Mouse (Mus musculus) hindbrain, embryonic 11.5 days (tissue): ENCODE results near the gene Zar1l. TPM values are rescaled to one million over a fixed set of nuclear protein-coding genes. Genes with fewer than 3 reads are reported as not detected.

Source experiments
- ATAC-seq: fragments of 200-750 bp; cut with Nextera tagmentation; 2 replicates; pipeline ENCODE4 v1.8.0; 2017; ENCODE audit warnings: mild to moderate bottlenecking, moderate TSS enrichment, moderate library complexity; ENCODE audit not compliant: low FRiP score
- DNase-seq: peaks from one replicate; pipeline ENCODE4 v3.0.0-alpha.2; 2015; ENCODE audit warnings: low spot score
- H3K27ac ChIP-seq: fragments of 300-500 bp; sonication (generic); 2 replicates; pipeline ENCODE4 v1.5.1; 2014; ENCODE audit warnings: mild to moderate bottlenecking, low read depth, low read length
- H3K27me3 ChIP-seq: fragments of 300-500 bp; sonication (generic); 2 replicates; pipeline ENCODE4 v1.6.1; 2014; ENCODE audit warnings: mild to moderate bottlenecking, low read length, moderate library complexity, mixed read lengths; ENCODE audit not compliant: control insufficient read depth, insufficient read depth
- H3K36me3 ChIP-seq: fragments of 300-500 bp; sonication (generic); 2 replicates; pipeline ENCODE4 v1.6.1; 2014; ENCODE audit warnings: mild to moderate bottlenecking, low read length, moderate library complexity, mixed read lengths; ENCODE audit not compliant: control insufficient read depth, insufficient read depth
- H3K4me1 ChIP-seq: fragments of 300-500 bp; sonication (generic); replicated peaks from 2 replicates; pipeline ENCODE4 v1.6.1; 2014; ENCODE audit warnings: low read length, mixed read lengths; ENCODE audit not compliant: control insufficient read depth, insufficient read depth
- H3K4me2 ChIP-seq: fragments of 300-500 bp; sonication (generic); replicated peaks from 2 replicates; pipeline ENCODE4 v1.6.1; 2014; ENCODE audit warnings: mild to moderate bottlenecking, low read depth, low read length
- H3K4me3 ChIP-seq: fragments of 300-500 bp; sonication (generic); 2 replicates; pipeline ENCODE4 v1.5.1; 2014; ENCODE audit warnings: low read depth, low read length
- H3K9ac ChIP-seq: fragments of 300-500 bp; sonication (generic); 2 replicates; pipeline ENCODE4 v1.6.1; 2014; ENCODE audit warnings: low read depth, low read length
- H3K9me3 ChIP-seq: fragments of 300-500 bp; sonication (generic); 2 replicates; pipeline ENCODE4 v1.6.1; 2016; ENCODE audit warnings: low read length; ENCODE audit not compliant: control insufficient read depth
- WGBS: fragments of 180-500 bp; shearing (Covaris S2); extraction: QIAGEN DNeasy Blood & Tissue Kit; methylation state at CpG from one replicate; pipeline ENCODE4 v1.1.7; 2014; 5-methylcytosine and 5-hydroxymethylcytosine counted together
- polyA plus RNA-seq: library from polyadenylated mRNA; unstranded; fragments of >200 nt; fragmentation: Nextera tagmentation; extraction: Ambion mirVana; gene quantifications from 2 replicates; pipeline ENCODE4 v1.2.1, GENCODE M21; 2014

The Zar1l gene
- polyA plus RNA-seq, 1 experiment from 2014 or later = not detected

- no peaks in the 10 kb centered on the region for H3K27me3 ChIP-seq
- no peak overlapping the region for H3K27ac ChIP-seq
- DNase-seq (no peak), ATAC-seq (no peak)
- H3K9me3 ChIP-seq = no peaks in the 10 kb centered on the region
- peaks cover 4% of the 10 kb centered on the region; the same call in 1 of the 2 replicates for H3K36me3 ChIP-seq
- H3K4me2 ChIP-seq = no peak overlapping the region
- H3K4me1 ChIP-seq = no peaks in the 10 kb centered on the region
- WGBS = 93% methylated on average over 2 of the region's 2 CpGs
- H3K4me3 ChIP-seq = no peak overlapping the region
- no peak overlapping the region for H3K9ac ChIP-seq
Measured at GRCm38 (mm10) chr5:150543184-150543583, 25.2 kb upstream of the Zar1l start.

- no peak for DNase-seq
- no peaks in the 10 kb centered on the region for H3K27me3 ChIP-seq
- H3K4me2 ChIP-seq = no peak overlapping the region
- no peak overlapping the region for H3K9ac ChIP-seq
- H3K27ac ChIP-seq = no peak overlapping the region
- H3K4me3 ChIP-seq = no peak overlapping the region
- H3K9me3 ChIP-seq = no peaks in the 10 kb centered on the region
- H3K36me3 ChIP-seq = peaks cover 4% of the 10 kb centered on the region; the same call in 1 of the 2 replicates
- WGBS = 98% methylated on average over 1 of the region's 1 CpGs
- H3K4me1 ChIP-seq = no peaks in the 10 kb centered on the region
- ATAC-seq = no peak
Measured at GRCm38 (mm10) chr5:150541302-150541701, 23.3 kb upstream of the Zar1l start.

- ATAC-seq (no peak), DNase-seq (no peak)
- 83% methylated on average over 2 of the region's 2 CpGs for WGBS
- Histone ChIP-seq H3K36me3 (no peaks in the 10 kb centered on the region), H3K4me3 (no peak overlapping the region), H3K27ac (no peak overlapping the region), H3K4me2 (no peak overlapping the region), H3K9ac (no peak overlapping the region), H3K4me1 (no peaks in the 10 kb centered on the region), H3K27me3 (no peaks in the 10 kb centered on the region), H3K9me3 (no peaks in the 10 kb centered on the region)
Measured at GRCm38 (mm10) chr5:150525239-150525638, 7.3 kb upstream of the Zar1l start.

- peak overlapping the region; percentile 58 for H3K4me2 ChIP-seq
- H3K36me3 ChIP-seq = no peaks in the 10 kb centered on the region
- ATAC-seq (no peak), DNase-seq (no peak)
- no peaks in the 10 kb centered on the region for H3K27me3 ChIP-seq
- H3K9me3 ChIP-seq = no peaks in the 10 kb centered on the region
- no peaks in the 10 kb centered on the region for H3K4me1 ChIP-seq
- H3K4me3 ChIP-seq = peak overlapping the region; percentile 83
- peak overlapping the region; percentile 51; the same call in 1 of the 2 replicates for H3K27ac ChIP-seq
- peak overlapping the region; percentile 93 for H3K9ac ChIP-seq
- WGBS = 7% methylated on average over 11 of the region's 11 CpGs
Measured at GRCm38 (mm10) chr5:150522867-150523234, 4.9 kb upstream of the Zar1l start.

- Histone ChIP-seq H3K4me3 (peak within 1 kb of the TSS; percentile 83), H3K27ac (peak within 1 kb of the TSS; percentile 51; the same call in 1 of the 2 replicates), H3K4me1 (no peaks in the 10 kb centered on the region), H3K27me3 (no peaks in the 10 kb centered on the region), H3K9me3 (no peaks in the 10 kb centered on the region), H3K9ac (peak within 1 kb of the TSS; percentile 93), H3K4me2 (peak within 1 kb of the TSS; percentile 58), H3K36me3 (no peaks in the 10 kb centered on the region)
- DNase-seq (peak; percentile 95), ATAC-seq (peak; percentile 94)
- WGBS = 7% methylated on average over 48 of the region's 63 CpGs
Measured at GRCm38 (mm10) chr5:150521937-150522866, 4.2 kb upstream of the Zar1l start, which contains the start of gene Brca2. Gene Brca2 (plus strand): TSS chr5:150522630.

- ATAC-seq = no peak
- H3K4me3 ChIP-seq = no peak overlapping the region
- no peaks in the 10 kb centered on the region for H3K27me3 ChIP-seq
- no peaks in the 10 kb centered on the region for H3K36me3 ChIP-seq
- H3K4me1 ChIP-seq = no peaks in the 10 kb centered on the region
- no peaks in the 10 kb centered on the region for H3K9me3 ChIP-seq
- no peak overlapping the region for H3K27ac ChIP-seq
- H3K9ac ChIP-seq = no peak overlapping the region
- 88% methylated on average over 1 of the region's 1 CpGs for WGBS
- no peak for DNase-seq
- no peak overlapping the region for H3K4me2 ChIP-seq
Measured at GRCm38 (mm10) chr5:150519551-150519950, 1.6 kb upstream of the Zar1l start.

GRCm38 (mm10) chr5:150514027-150514426, 3.9 kb downstream of the Zar1l start:
- no peak overlapping the region for H3K9ac ChIP-seq
- H3K9me3 ChIP-seq = no peaks in the 10 kb centered on the region
- ATAC-seq (no peak), DNase-seq (no peak)
- H3K4me1 ChIP-seq = no peaks in the 10 kb centered on the region
- no peak overlapping the region for H3K27ac ChIP-seq
- no peaks in the 10 kb centered on the region for H3K36me3 ChIP-seq
- WGBS = 83% methylated on average over 1 of the region's 1 CpGs
- H3K27me3 ChIP-seq = no peaks in the 10 kb centered on the region
- H3K4me3 ChIP-seq = no peak overlapping the region
- no peak overlapping the region for H3K4me2 ChIP-seq

GRCm38 (mm10) chr5:150513264-150513663, 4.7 kb downstream of the Zar1l start:
- no peaks in the 10 kb centered on the region for H3K27me3 ChIP-seq
- no peaks in the 10 kb centered on the region for H3K4me1 ChIP-seq
- no peaks in the 10 kb centered on the region for H3K9me3 ChIP-seq
- no peaks in the 10 kb centered on the region for H3K36me3 ChIP-seq
- ATAC-seq (no peak), DNase-seq (no peak)
- no peak overlapping the region for H3K9ac ChIP-seq
- 72% methylated on average over 4 of the region's 4 CpGs for WGBS
- no peak overlapping the region for H3K4me3 ChIP-seq
- no peak overlapping the region for H3K27ac ChIP-seq
- no peak overlapping the region for H3K4me2 ChIP-seq
